Mouse (Mus musculus) layer of hippocampus, adult 9-10 months (tissue): ENCODE data around the gene Sf3b6.

Experiments used
- DNase-seq: peaks from one replicate; pipeline ENCODE4 v3.0.0; 2022; ENCODE audit warnings: low spot score

Sf3b6 gene

DNA sequence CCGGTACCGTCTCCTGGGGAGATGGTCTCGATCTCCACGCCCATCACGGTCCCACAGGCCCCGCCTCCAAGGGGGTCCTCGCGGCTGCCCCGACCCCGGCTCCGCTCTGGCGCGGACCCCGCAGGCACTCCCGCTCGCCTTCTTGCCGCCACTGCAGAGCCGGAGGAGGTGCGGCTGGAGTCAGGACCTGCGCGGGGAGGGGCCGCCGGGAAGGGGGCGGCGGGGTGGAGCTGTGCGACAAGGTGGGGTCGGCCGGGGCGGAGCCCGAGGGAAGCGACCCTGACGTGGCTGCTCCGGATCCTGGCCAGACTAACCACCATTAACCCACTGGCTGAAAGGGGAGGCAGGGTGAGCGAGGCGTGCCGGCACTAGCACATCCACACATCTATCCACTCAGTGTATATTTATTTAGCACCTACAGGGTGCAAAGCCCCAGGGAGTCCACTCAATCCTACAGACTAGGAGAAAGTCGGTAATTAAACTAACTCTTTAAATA, 24.1 kb downstream of the Sf3b6 start, which contains the start of gene Fkbp1b:
Gene Fkbp1b, minus strand, starts transcription at position 200 of the 496 bp plus-strand sequence.
- DNase-seq, result no peak

DNA sequence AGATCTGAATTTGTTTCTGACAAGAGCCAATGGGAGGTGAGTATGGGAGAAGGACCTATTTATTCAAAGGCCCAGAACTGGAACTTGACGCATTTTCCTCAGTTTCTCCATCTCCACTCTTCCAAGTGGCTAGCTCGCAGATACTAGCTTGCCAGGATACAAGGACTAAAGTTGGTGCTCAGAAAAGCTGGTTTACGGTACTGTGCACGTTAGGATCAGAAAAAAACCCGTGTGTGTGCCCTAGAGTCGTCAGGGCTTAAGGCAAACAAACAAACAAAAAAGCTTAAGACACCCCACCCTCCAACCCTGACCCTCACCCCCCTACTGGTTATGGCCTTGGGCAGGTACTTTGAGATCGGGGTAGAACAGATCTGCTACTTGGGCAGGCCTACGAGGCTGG, 25.1 kb downstream of the Sf3b6 start:
- DNase-seq, result no peak

DNA sequence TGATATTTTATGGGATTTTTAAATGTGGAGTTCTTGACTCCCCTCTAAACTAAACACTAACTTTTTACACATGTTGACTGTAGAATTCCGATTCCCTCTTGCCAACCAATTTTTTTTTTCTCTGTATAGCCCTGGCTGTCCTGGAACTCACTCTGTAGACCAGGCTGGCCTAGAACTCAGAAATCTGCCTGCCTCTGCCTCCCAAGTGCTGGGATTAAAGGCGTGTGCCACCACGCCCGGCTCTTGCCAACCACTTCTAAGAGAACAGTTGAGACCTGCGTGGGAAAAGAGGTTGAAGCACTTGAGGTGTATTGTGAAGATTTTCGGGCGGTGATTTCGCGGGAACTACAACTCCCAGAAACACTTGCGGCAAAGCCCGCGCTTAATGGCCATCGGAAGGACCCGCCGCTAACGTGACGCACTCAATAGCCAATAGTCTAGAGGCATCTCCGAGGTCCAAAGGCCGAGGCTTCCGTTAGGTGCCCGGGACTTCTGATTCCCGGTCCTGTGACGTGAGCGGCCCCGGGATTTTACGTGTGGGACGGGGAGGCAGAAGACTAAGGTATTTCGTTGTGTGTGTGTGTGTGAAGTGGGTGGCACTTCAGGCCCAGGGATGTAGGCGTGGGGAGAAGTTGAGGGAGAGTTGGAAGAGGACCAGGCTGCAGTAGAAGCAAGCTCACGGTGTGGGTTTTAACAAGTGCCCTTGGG, 25.7 kb downstream of the Sf3b6 start, which contains the start of gene Wdcp:
Gene Wdcp, plus strand, starts transcription at position 414 of the 708 bp plus-strand sequence.
- peak; percentile 84 for DNase-seq

DNA sequence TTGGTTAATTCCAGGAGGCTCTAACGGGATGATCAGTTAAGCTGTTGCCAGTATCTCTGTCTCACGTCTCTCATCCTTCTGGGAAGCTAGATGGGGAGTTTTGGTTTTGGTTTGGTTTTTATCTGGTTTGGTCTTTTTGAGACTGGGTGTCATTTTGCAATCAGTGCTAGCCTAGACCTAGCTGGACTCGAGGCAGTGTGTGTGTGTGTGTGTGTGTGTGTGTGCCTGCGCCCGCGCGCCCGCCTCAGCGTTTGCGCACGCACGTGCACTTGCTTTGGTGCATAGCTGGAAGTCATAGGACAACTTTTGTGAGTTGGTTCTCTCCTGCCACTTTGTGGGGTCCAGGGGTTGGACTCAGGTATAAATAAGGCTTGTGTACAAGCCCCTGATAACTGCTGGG, 26.4 kb downstream of the Sf3b6 start:
- DNase-seq, result no peak

DNA sequence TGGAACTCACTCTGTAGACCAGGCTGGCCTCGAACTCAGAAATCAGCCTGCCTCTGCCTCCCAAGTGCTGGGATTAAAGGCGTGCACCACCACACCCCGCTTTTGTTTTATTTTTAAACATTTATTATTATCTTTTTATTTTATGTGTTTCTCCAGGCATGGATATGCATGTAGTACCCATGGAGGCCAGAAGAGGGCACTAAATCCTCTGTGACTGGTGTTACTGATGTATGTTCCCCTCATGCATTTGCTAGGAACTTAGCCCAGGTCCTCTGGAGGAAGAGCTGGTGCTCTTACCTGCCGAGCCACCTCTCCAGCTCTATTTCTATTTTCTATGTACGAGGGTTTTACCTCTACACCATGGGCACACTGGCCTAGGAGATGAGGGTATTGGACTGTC, 38.8 kb downstream of the Sf3b6 start:
- no peak for DNase-seq

DNA sequence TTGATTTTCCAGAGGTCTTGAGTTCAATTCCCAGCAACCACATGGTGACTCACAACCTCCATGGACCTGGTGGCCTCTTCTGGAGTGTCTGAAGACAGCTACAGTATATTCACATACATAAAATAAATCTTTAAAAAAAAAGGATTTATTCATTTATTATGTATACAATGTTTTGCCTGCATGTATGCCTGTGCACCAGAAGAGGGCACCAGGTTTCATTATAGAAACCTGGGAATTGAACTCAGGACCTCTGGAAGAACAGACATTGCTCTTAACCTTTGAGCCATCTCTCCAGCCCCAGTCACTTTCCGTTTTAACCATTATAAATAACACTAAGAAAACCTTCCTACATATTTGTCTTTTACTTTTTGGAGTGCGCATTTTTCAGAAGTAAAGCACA, 39.5 kb downstream of the Sf3b6 start:
- no peak for DNase-seq

DNA sequence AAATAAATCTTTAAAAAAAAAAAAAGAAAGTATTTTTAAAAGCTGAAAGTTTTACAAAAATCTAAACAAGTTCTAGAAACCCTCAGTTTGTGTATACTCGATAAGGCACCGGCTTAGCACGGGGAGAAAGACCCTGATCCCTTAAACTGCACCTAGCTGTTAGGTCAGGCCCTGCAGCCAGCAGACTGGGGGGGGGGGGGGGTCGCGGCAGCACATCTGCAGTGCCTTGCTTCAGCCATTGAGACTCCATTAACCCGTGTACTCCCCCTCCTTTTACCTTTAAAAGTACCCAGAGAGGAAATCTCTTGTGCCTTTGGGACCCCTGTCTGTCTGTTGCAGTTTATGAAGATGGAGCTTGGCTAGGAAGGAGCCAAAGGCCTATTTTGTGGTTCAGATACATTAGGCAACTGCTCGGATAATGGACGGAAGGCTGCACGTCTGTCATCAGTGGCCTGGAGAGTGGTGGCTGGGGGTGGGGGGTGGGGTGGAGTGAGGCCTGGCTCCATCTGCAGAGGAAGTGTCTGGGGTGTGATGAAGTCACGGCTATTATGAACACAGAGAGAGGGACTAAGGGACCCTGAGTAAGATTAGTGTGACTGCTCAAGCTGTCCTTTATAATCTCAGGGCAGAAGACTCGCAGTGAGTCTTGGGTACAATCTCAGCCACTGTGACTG, 42.0 kb downstream of the Sf3b6 start:
- no peak for DNase-seq

DNA sequence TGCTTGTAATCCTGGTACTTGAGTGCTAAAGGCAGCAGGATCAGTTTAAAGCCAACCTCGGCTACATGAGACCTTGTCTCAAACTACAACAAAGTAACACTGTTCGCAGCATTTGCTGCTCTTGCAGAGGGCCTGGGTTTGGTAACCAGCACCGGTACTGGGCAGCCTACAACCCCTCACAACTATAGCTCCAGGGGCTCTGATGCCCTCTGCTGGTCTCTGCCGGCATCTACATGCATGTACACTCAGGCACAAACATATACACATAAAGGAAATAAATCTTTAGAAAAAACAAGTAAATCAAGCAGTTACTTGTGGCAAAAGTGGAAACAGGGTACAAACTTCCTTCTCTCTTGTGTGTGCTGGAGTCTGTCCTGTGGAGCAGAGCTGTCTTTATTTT, 45.3 kb downstream of the Sf3b6 start:
- no peak for DNase-seq

DNA sequence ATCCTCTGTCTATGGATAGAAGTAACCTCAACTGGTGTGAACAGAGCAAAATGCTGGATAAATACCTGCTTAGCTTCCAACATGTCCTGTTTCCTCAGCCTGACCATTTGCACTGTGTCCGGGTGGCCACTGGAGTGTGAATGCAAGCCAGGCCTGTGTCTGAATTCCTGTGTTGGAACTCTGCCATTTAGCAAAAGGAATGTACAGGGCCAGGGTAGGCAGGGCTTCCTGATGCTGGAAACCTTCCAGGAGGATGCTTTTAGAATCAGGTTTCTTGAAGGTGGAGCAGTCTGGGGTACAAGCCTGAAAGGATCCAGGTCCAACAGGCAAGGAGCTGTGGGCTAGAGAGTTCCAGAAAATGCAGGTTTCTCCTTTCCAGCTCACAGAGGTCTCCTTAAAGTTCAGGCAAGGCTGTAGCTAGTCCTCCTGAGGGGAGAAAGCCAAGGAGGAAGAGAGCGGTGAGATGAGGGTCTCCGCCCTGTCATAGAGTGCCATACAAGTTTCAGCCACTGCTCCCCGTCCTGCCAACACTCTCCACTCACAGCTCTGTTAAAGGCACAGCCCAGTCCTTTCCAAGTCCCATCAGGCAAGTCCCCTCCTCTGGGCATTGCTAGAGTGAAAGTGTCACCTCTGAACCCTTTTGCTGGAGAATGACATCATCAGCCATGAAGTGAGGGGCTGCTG, 46.5 kb downstream of the Sf3b6 start:
- DNase-seq, result no peak

DNA sequence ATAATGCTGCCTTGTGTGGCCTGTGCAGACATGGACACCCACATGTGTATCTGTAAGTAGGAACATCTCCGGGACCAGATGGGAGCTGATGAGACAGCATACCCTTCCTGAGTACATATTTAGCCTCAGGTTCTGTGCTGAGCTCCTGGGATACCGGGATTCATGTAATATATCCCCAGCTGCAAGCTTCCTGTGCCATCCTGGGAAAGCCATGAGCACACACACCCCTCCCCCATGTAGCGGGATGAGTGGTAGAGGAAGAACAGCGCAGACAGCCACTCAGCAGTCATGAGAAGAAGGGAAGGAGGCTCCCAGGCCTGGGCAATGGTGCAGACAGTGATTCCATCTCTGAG, 47.0 kb downstream of the Sf3b6 start:
- no peak for DNase-seq

DNA sequence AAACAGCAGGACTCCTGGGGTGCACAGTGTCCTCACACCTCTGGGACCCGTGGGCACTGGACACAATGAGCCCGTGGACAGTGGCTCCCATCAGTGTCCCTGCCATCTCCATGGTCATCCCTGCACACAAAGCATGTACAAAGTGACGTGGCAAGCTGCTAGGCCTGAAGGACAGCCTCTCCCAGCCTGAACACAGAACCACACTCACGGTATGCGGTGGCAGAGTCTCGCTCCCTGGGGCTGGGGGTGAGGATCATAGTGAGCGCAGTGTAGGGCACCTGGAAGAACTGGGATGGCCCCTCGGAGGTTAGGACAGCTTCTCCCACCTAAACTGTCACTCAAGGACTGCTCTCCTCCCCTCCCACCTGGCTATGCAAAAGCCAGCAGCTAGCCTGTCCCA, 51.6 kb downstream of the Sf3b6 start:
- no peak for DNase-seq

DNA sequence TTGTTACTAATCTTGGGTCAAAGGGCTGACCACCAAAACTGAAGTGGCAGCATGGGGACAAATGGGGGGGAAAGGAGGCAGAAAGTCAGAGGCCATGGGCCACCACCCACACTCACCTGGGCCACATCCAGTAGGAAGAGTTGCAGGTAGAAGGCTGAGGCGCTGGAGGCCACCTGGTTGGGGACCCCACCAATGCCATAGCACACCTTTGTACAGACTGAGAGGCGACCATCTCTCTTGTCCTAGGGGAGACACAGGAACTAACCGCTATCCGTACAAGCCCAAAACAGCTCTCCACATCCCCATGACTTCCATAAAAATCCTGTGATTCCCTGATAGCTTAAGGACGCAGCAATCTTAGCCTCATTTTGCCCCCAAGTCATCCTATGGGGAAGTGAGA, 53.9 kb downstream of the Sf3b6 start:
- DNase-seq, result no peak

DNA sequence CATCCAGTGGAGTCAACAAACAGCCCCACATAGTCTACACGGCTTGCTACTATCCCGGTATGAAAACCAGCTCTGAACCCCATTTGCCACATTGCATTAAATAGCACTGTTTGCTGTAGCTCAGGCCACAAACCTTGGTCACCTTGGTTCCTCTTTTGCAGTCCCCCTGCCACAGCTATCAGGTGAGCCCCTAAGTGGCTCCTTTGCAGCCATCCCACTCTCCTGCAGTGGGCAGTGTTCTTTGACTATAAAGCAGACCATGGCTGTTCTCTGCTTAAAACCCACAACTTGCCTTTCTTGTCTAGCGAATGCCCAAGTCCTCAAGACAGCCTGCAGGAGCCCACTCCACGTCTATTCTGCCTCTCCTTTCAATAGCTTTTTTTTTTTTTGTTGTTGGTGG, 54.9 kb downstream of the Sf3b6 start:
- DNase-seq, result no peak

DNA sequence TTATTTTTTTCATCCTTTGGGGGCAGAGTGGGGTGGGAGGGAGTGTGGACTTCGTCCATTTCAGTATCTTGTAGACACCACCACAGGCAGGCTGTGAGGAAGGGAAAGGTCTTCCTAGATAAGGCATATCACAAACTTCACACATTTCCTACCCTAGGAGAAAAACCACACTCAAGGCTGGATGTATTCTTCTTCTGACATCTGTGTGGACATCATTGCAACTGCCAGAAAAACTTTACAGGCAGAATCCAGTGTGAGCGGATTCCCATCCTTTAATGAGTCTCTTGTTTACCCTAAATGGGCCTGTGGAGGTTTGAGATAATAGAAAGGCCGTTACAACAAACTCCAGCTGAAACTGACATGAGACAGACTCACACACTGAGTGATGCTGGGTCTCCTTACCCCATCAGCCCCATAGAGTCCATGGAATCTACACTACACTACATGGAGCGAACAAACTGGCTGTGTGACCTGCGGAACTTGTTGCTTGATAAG, 55.7 kb downstream of the Sf3b6 start:
- no peak for DNase-seq

DNA sequence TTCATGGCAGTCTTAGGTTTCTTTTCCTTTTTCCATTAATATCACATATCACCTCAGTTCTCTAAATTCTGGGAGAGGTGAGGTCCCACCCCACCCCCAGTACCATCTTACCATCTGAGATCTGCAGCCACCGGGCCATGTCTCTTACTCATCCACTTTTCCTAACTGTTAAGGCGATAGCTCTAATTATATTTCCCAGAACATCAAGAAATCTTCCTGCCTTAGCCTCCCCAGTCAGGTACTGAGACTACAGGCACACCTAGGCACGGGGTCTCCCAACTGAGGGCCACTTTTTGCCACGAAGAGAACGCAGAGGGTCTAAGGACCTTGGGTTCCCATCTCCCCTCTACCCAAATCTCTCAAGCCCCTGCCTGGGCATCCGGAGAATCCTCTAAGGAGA, 56.2 kb downstream of the Sf3b6 start:
- no peak for DNase-seq

DNA sequence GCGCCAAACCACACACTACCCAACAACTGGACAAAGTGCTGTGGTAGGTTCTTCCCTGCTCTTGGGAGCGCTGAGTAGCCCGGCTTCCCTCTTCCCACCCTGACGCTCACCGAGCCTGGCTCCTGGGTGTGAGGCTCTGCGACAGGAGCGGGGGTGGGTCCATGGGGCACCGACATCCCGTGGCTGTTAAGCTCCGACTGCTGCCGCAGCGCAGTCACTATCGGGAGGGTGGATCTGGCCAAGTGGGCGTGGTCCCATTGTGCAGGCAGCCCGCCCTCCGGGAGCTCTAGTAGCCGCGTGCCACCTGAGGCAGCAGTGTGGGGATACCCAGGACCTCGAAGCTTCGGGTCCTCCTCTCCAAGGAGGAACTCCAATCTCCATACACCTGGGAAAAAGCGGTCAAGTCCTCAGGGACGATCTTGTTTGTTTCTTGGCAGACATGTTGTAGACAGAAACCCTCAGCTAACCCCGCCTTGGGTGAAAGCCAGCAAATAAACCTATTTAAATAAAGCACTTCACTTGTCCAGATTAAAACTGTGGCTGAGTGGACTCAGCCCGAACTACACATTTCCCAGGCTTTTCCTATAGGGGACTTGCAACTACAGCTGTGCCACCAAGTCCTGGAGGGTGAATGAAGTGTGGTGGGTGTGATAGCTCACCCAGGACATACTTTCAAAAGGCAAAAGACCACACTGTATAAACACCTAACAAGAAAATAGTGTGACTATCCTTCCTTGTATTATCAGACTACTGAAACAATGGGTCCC, 57.0 kb downstream of the Sf3b6 start, which contains the start of gene Mfsd2b:
Gene Mfsd2b, minus strand, starts transcription at position 199 of the 767 bp plus-strand sequence.
- DNase-seq, result no peak

DNA sequence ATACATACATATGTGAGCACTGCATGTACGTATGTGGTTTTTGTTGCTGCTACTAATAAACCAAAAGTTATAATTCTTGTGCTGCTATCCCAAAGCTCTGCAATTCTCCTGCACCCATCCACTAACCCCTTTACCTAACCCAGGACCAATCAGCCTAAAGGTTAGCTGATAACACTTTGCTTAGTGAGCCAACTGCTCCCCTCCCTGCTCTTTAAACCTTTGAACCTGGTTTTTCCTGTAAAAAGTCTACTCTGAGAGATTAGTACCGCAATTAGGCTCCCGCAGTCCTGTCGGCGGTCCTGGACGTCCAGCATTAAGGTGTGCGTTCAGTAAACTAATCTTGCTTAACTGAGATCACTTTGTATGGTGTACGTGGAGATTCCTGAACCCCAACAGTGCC, 58.3 kb downstream of the Sf3b6 start:
- no peak for DNase-seq
